Mouse (Mus musculus) mature B cell (primary cell): Measurements from ENCODE around the gene Mag.
"Not testable (repeated sequence)": the region's sequence is repeated elsewhere in the genome, so short reads cannot be mapped to it uniquely, and the experiment has no call there.

Source experiments
- in situ Hi-C: fragments of 300-500 bp; cut with MboI; formaldehyde crosslinking; loops from 2 replicates; pipeline ENCODE4 v1.14.3; 2019

The Mag gene

GRCm38 (mm10) chr7:30940070-30940469 is 25.4 kb upstream of the Mag start:
- in situ Hi-C loops, result not testable (repeated sequence)

GRCm38 (mm10) chr7:30935422-30936099 is 20.9 kb upstream of the Mag start:
- in situ Hi-C loops, result not testable (repeated sequence)

GRCm38 (mm10) chr7:30924581-30924980 is 9.9 kb upstream of the Mag start, which contains the start of gene Hamp2:
Gene Hamp2 (minus strand): TSS chr7:30924681.
- in situ Hi-C loops, result not testable (repeated sequence)

- in situ Hi-C loops, result no loop called here
Measured at GRCm38 (mm10) chr7:30924071-30924470, 9.4 kb upstream of the Mag start.

GRCm38 (mm10) chr7:30922490-30922889 is 7.8 kb upstream of the Mag start:
- in situ Hi-C loops, result not testable (repeated sequence)

- in situ Hi-C loops, result no loop called here
Measured at GRCm38 (mm10) chr7:30920217-30920616, 5.5 kb upstream of the Mag start.

- in situ Hi-C loops, result no loop called here
Measured at GRCm38 (mm10) chr7:30917219-30917618, 2.5 kb upstream of the Mag start.

GRCm38 (mm10) chr7:30916713-30917112 is 2.0 kb upstream of the Mag start:
- in situ Hi-C loops, result no loop called here

- in situ Hi-C loops, result no loop called here
Measured at GRCm38 (mm10) chr7:30909773-30910172, 4.9 kb downstream of the Mag start.

- in situ Hi-C loops, result no loop called here
Measured at GRCm38 (mm10) chr7:30908992-30909431, 5.7 kb downstream of the Mag start.

- in situ Hi-C loops, result no loop called here
Measured at GRCm38 (mm10) chr7:30908277-30908991, 6.2 kb downstream of the Mag start.

GRCm38 (mm10) chr7:30904042-30904441 is 10.6 kb downstream of the Mag start:
- in situ Hi-C loops, result loop anchor here (5.0 kb wide), 1 partner anchor 87 kb away; no protein-coding TSS in a partner anchor

- in situ Hi-C loops, result no loop called here
Measured at GRCm38 (mm10) chr7:30895217-30895616, 19.5 kb downstream of the Mag start.

- in situ Hi-C loops, result no loop called here
Measured at GRCm38 (mm10) chr7:30892515-30892914, 22.2 kb downstream of the Mag start.

- in situ Hi-C loops, result no loop called here
Measured at GRCm38 (mm10) chr7:30891746-30892145, 22.9 kb downstream of the Mag start.

GRCm38 (mm10) chr7:30890681-30891080 is 24.0 kb downstream of the Mag start:
- in situ Hi-C loops, result no loop called here

GRCm38 (mm10) chr7:30888786-30889185 is 25.9 kb downstream of the Mag start:
- in situ Hi-C loops, result no loop called here

- in situ Hi-C loops, result no loop called here
Measured at GRCm38 (mm10) chr7:30887568-30888188, 27.0 kb downstream of the Mag start.

- in situ Hi-C loops, result no loop called here
Measured at GRCm38 (mm10) chr7:30886852-30887251, 27.8 kb downstream of the Mag start.

GRCm38 (mm10) chr7:30884047-30884446 is 30.6 kb downstream of the Mag start:
- in situ Hi-C loops, result no loop called here

GRCm38 (mm10) chr7:30881367-30881766 is 33.3 kb downstream of the Mag start:
- in situ Hi-C loops, result no loop called here

GRCm38 (mm10) chr7:30880176-30880575 is 34.5 kb downstream of the Mag start, which contains the start of gene Cd22:
Gene Cd22 (minus strand): TSS chr7:30880342.
- in situ Hi-C loops, result no loop called here

- in situ Hi-C loops, result no loop called here
Measured at GRCm38 (mm10) chr7:30878950-30879349, 35.7 kb downstream of the Mag start.
